Mouse (Mus musculus): Measurements from ENCODE around the gene Lrmda. TPM values are rescaled to one million over a fixed set of nuclear protein-coding genes. Genes with fewer than 3 reads are reported as not detected.
A peak's percentile ranks its signal among the peaks of the same experiment; 100 is the strongest.

Lrmda gene
- polyA plus RNA-seq, 1 experiment from 2014 or later, result not detected

DNA sequence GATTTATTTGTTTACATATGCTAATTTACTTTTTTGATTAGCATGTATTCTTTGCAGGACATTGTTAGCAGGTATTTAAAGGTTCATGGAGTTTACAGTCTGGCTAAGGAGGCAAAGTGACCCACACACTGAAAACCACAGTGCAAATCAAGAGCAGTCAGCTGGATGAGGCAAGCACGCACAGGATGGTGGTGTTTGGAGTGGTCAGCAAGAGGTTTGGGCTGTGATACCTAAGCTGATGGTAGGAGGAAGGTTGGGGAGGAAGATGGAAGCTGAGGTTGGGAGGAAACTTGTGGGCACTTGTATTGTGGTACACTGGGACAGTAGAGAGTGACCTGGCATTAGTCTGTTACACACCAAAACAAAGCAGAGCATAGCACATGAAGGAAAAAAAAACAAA lies 191.1 kb downstream of the Lrmda start:
- Histone ChIP-seq H3K36me3 (ENCODE audit: control insufficient read depth, insufficient read depth, low read length) (no peaks in the 10 kb centered on the region), H3K27me3 (ENCODE audit: control insufficient read depth, insufficient read depth, low read length) (no peaks in the 10 kb centered on the region; the same call in 1 of the 2 replicates), H3K4me2 (ENCODE audit: low read length) (no peak overlapping the region), H3K27ac (replicated peaks; ENCODE audit: low read depth, low read length) (no peak overlapping the region), H3K9me3 (ENCODE audit: control insufficient read depth, low read length) (no peaks in the 10 kb centered on the region), H3K4me1 (ENCODE audit: control insufficient read depth, insufficient read depth, low read length) (peaks cover 14% of the 10 kb centered on the region), H3K4me3 (replicated peaks; ENCODE audit: low read depth, low read length) (no peak overlapping the region), H3K9ac (replicated peaks; ENCODE audit: low read length) (no peak overlapping the region)
- no peak for DNase-seq
- ATAC-seq (ENCODE audit: low FRiP score, low TSS enrichment), result no peak
- WGBS, result 95% methylated on average over 1 of the region's 1 CpGs

DNA sequence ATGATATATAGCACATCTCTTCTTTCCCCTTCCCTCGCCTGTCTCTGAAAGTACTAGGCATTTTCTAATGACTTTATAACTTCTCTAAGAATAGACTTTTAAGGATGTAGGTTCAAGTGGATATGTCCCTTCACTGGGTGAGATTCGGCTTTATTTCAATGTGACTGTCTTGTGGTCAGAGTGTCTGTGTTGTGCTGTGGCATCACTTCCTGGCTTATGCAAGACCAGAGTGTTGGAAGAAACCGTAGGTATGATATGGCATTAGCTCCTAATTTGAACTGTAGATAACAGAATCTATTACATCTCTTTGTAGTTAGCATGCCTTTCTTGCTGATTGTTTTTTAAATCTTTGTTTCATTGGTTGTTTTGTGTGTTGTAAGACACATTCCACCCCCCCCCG lies 198.7 kb downstream of the Lrmda start:
- no peak for ATAC-seq (ENCODE audit: low FRiP score, low TSS enrichment)
- H3K4me1 ChIP-seq (ENCODE audit: control insufficient read depth, insufficient read depth, low read length), result peaks cover 8% of the 10 kb centered on the region
- no peak overlapping the region for H3K4me2 ChIP-seq (ENCODE audit: low read length)
- no peak for DNase-seq
- H3K9ac ChIP-seq (replicated peaks; ENCODE audit: low read length), result no peak overlapping the region
- 95% methylated on average over 4 of the region's 4 CpGs for WGBS
- no peak overlapping the region for H3K4me3 ChIP-seq (replicated peaks; ENCODE audit: low read depth, low read length)
- H3K36me3 ChIP-seq (ENCODE audit: control insufficient read depth, insufficient read depth, low read length), result no peaks in the 10 kb centered on the region
- H3K27me3 ChIP-seq (ENCODE audit: control insufficient read depth, insufficient read depth, low read length), result no peaks in the 10 kb centered on the region
- no peaks in the 10 kb centered on the region for H3K9me3 ChIP-seq (ENCODE audit: control insufficient read depth, low read length)
- no peak overlapping the region for H3K27ac ChIP-seq (replicated peaks; ENCODE audit: low read depth, low read length)

DNA sequence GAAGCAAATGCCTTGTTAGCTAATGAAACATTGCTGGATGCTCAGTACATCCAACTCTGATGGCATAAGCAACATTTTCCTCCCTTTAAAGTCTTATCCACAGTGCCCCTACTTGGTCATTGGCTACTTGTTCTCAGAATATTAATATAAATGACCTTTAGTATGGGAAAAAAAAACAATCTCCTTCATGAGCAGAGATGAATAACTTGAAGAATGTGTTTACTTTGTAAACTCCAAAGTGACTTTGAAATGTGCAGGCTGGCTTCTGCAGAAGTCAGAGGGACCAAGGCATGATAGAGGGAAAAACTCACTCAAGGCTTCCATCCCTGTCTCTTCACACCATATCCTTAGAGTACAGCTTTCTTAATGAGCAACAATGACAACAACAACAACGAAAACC lies 202.5 kb downstream of the Lrmda start:
- DNase-seq (no peak), ATAC-seq (ENCODE audit: low FRiP score, low TSS enrichment) (no peak)
- Histone ChIP-seq H3K9ac (replicated peaks; ENCODE audit: low read length) (no peak overlapping the region), H3K4me2 (ENCODE audit: low read length) (no peak overlapping the region), H3K4me3 (replicated peaks; ENCODE audit: low read depth, low read length) (no peak overlapping the region), H3K4me1 (ENCODE audit: control insufficient read depth, insufficient read depth, low read length) (no peaks in the 10 kb centered on the region), H3K27ac (replicated peaks; ENCODE audit: low read depth, low read length) (no peak overlapping the region), H3K36me3 (ENCODE audit: control insufficient read depth, insufficient read depth, low read length) (no peaks in the 10 kb centered on the region), H3K9me3 (ENCODE audit: control insufficient read depth, low read length) (no peaks in the 10 kb centered on the region), H3K27me3 (ENCODE audit: control insufficient read depth, insufficient read depth, low read length) (no peaks in the 10 kb centered on the region)
- 84% methylated on average over 1 of the region's 1 CpGs for WGBS

DNA sequence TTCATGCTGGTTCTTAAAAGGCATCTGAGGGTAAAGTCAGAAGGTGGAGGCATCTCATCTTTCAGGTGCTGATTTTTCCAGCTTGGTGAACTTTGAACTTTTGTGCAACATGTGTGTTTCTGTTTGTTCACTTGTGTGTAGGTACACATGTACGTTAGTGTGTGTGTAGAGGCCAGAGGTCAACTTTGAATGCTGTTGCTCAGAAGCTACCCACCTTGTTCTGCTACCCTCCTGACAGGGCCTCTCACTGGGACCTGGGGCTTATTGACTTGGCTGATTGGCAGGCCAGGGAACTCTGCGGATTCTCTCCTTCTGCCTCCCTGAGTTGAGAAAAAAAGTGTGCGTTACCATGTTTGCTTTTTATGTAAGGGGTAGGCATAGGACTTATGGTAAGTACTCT lies 203.1 kb downstream of the Lrmda start:
- no peak for ATAC-seq (ENCODE audit: low FRiP score, low TSS enrichment)

DNA sequence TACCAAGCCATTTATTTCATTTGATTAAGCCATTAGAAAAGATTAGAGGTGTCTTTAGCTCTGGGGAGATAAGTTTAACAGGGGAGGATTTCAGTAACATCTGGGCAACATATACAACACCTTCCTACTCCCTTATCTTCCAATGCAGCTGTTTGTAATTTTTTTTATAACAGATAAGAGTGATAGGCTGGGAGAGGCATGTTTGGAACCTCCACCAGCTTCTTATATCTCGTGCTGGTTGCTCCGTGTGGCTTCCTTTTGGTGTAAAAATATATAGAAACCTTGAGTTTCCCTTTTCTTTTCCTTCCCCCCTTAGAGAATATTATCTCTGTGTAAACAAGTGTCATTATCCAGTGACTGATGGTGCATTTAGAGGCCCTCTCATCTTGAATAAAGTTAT lies 206.7 kb downstream of the Lrmda start:
- no peak for ATAC-seq (ENCODE audit: low FRiP score, low TSS enrichment)
- no peak overlapping the region for H3K9ac ChIP-seq (replicated peaks; ENCODE audit: low read length)
- H3K4me3 ChIP-seq (replicated peaks; ENCODE audit: low read depth, low read length), result no peak overlapping the region
- no peak overlapping the region for H3K27ac ChIP-seq (replicated peaks; ENCODE audit: low read depth, low read length)
- no peak overlapping the region for H3K4me2 ChIP-seq (ENCODE audit: low read length)
- WGBS, result 86% methylated on average over 2 of the region's 2 CpGs
- H3K27me3 ChIP-seq (ENCODE audit: control insufficient read depth, insufficient read depth, low read length), result no peaks in the 10 kb centered on the region
- H3K4me1 ChIP-seq (ENCODE audit: control insufficient read depth, insufficient read depth, low read length), result no peaks in the 10 kb centered on the region
- no peaks in the 10 kb centered on the region for H3K36me3 ChIP-seq (ENCODE audit: control insufficient read depth, insufficient read depth, low read length)
- DNase-seq, result no peak
- no peaks in the 10 kb centered on the region for H3K9me3 ChIP-seq (ENCODE audit: control insufficient read depth, low read length)

More for the DNA sequence above, 203.1 kb downstream of the Lrmda start:
- Histone ChIP-seq H3K36me3 (ENCODE audit: control insufficient read depth, insufficient read depth, low read length) (no peaks in the 10 kb centered on the region), H3K4me1 (ENCODE audit: control insufficient read depth, insufficient read depth, low read length) (no peaks in the 10 kb centered on the region), H3K4me3 (replicated peaks; ENCODE audit: low read depth, low read length) (no peak overlapping the region), H3K27me3 (ENCODE audit: control insufficient read depth, insufficient read depth, low read length) (no peaks in the 10 kb centered on the region), H3K9me3 (ENCODE audit: control insufficient read depth, low read length) (no peaks in the 10 kb centered on the region), H3K4me2 (ENCODE audit: low read length) (no peak overlapping the region), H3K9ac (replicated peaks; ENCODE audit: low read length) (no peak overlapping the region), H3K27ac (replicated peaks; ENCODE audit: low read depth, low read length) (no peak overlapping the region)
- no peak for DNase-seq
- WGBS, result 91% methylated on average over 3 of the region's 3 CpGs

DNA sequence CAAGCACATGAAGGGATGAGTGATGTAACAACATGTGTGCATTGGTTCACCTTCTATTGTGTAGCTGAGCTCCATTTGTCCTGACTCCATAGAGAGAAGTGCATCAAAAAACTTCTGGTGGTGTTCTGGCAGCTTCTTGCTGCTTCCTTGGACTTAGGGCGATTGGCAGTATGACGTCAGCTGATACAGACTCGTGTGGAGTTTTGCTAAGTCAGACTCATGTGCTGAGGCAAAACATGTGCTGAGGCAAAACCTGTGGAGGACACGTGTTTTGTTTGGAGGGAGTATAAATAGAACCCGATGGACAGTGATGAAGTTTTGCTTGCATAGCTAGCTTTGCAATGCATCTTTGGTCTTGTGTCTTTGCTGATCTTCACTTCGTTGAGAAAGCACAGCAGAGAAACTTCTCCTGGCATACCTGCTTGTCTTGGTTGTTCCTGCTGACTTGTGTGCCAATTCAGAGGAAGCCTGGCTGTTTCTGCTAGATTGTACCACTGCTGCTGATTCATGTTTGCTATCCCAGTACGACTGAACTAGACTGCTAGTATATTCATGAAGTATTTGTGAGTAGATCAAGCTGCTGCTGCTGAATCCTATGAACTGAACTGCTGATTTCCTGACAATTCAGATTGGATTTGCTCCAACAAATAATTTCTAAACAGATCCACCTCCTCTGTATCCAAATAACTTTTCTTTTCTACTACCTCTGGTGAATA lies 208.9 kb downstream of the Lrmda start:
- H3K9ac ChIP-seq (replicated peaks; ENCODE audit: low read length), result no peak overlapping the region
- no peak for ATAC-seq (ENCODE audit: low FRiP score, low TSS enrichment)
- no peak overlapping the region for H3K27ac ChIP-seq (replicated peaks; ENCODE audit: low read depth, low read length)
- no peak overlapping the region for H3K4me2 ChIP-seq (ENCODE audit: low read length)
- no peak for DNase-seq
- H3K4me3 ChIP-seq (replicated peaks; ENCODE audit: low read depth, low read length), result no peak overlapping the region
- H3K9me3 ChIP-seq (ENCODE audit: control insufficient read depth, low read length), result no peaks in the 10 kb centered on the region
- H3K36me3 ChIP-seq (ENCODE audit: control insufficient read depth, insufficient read depth, low read length), result no peaks in the 10 kb centered on the region
- no peaks in the 10 kb centered on the region for H3K4me1 ChIP-seq (ENCODE audit: control insufficient read depth, insufficient read depth, low read length)
- 91% methylated on average over 7 of the region's 7 CpGs for WGBS
- no peaks in the 10 kb centered on the region for H3K27me3 ChIP-seq (ENCODE audit: control insufficient read depth, insufficient read depth, low read length)

DNA sequence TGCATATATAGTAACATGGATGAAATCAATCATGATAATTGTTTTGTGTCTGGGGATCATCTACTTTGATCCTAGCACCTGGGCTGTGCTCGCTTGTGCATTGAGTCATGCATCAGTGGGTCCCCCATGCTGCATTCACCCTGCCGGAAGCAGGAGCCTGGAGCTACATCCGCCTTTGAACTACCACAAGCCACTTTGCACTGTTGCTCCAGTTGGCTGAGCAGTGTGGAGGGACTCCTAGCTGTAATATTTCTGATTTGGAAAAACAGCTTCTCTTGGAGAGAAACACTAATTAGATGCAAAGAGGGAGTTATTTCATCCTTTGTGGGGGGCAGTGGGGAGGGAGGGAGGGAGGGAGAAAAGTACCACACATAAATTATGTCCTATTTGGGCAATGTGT lies 220.8 kb downstream of the Lrmda start:
- 13% methylated on average over 3 of the region's 3 CpGs for WGBS
- Histone ChIP-seq H3K27ac (replicated peaks; ENCODE audit: low read depth, low read length) (no peak overlapping the region), H3K36me3 (ENCODE audit: control insufficient read depth, insufficient read depth, low read length) (no peaks in the 10 kb centered on the region), H3K4me2 (ENCODE audit: low read length) (no peak overlapping the region), H3K9ac (replicated peaks; ENCODE audit: low read length) (no peak overlapping the region), H3K4me3 (replicated peaks; ENCODE audit: low read depth, low read length) (no peak overlapping the region), H3K27me3 (ENCODE audit: control insufficient read depth, insufficient read depth, low read length) (no peaks in the 10 kb centered on the region), H3K4me1 (ENCODE audit: control insufficient read depth, insufficient read depth, low read length) (peaks cover 18% of the 10 kb centered on the region), H3K9me3 (ENCODE audit: control insufficient read depth, low read length) (no peaks in the 10 kb centered on the region)
- peak; percentile 59 for DNase-seq
- ATAC-seq (ENCODE audit: low FRiP score, low TSS enrichment), result peak; percentile 37; the same call in 1 of the 2 replicates

DNA sequence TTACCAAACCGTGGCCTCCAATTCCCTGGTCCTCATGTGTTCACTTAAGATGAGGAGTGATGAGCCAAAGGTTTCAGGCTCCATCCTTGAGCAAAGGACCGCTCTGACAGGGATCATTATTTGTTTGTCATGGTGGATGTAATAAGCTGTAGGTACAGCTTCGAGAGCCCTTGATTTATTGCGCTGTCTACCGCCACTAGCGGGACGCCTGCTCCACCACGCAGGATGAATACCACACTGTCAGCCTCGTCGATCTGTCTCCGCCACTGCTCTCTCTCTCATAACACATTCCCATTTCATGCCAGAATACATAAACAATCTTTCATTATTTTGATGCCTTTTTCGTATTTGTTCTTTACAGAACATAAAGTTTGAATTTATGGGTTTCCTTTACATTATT lies 235.9 kb downstream of the Lrmda start:
- Histone ChIP-seq H3K4me3 (replicated peaks; ENCODE audit: low read depth, low read length) (no peak overlapping the region), H3K9me3 (ENCODE audit: control insufficient read depth, low read length) (no peaks in the 10 kb centered on the region), H3K36me3 (ENCODE audit: control insufficient read depth, insufficient read depth, low read length) (no peaks in the 10 kb centered on the region), H3K4me1 (ENCODE audit: control insufficient read depth, insufficient read depth, low read length) (peaks cover 10% of the 10 kb centered on the region; the same call in 1 of the 2 replicates), H3K27me3 (ENCODE audit: control insufficient read depth, insufficient read depth, low read length) (no peaks in the 10 kb centered on the region), H3K9ac (replicated peaks; ENCODE audit: low read length) (no peak overlapping the region), H3K4me2 (ENCODE audit: low read length) (no peak overlapping the region), H3K27ac (replicated peaks; ENCODE audit: low read depth, low read length) (no peak overlapping the region)
- 79% methylated on average over 12 of the region's 12 CpGs for WGBS
- ATAC-seq (ENCODE audit: low FRiP score, low TSS enrichment) (no peak), DNase-seq (peak; percentile 31)

DNA sequence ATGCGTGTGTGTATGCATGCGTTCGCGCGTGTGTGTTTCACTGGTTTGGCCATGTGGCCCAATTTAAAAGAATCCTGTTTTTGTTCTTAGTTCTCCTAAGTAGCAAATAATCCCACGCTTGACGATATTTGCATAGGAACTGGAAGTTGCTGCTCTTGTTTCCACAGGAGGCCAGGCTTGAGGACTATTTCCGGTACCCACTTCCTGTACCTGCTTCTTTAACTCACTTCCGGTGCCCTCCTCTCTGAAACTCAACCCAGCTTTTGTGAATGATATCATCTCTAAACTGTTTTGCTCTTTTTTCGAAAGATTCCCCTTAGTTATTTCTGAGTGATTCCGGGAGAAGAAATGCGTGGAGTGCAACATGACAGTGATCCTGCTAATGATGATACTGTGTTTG lies 236.8 kb downstream of the Lrmda start:
- H3K4me2 ChIP-seq (ENCODE audit: low read length), result no peak overlapping the region
- H3K4me1 ChIP-seq (ENCODE audit: control insufficient read depth, insufficient read depth, low read length), result peaks cover 10% of the 10 kb centered on the region; the same call in 1 of the 2 replicates
- no peaks in the 10 kb centered on the region for H3K36me3 ChIP-seq (ENCODE audit: control insufficient read depth, insufficient read depth, low read length)
- H3K27me3 ChIP-seq (ENCODE audit: control insufficient read depth, insufficient read depth, low read length), result no peaks in the 10 kb centered on the region
- no peak for DNase-seq
- H3K4me3 ChIP-seq (replicated peaks; ENCODE audit: low read depth, low read length), result no peak overlapping the region
- H3K9ac ChIP-seq (replicated peaks; ENCODE audit: low read length), result no peak overlapping the region
- no peak for ATAC-seq (ENCODE audit: low FRiP score, low TSS enrichment)
- no peaks in the 10 kb centered on the region for H3K9me3 ChIP-seq (ENCODE audit: control insufficient read depth, low read length)
- WGBS, result 93% methylated on average over 12 of the region's 12 CpGs
- H3K27ac ChIP-seq (replicated peaks; ENCODE audit: low read depth, low read length), result no peak overlapping the region

Data from midbrain, embryonic 14.5 days (tissue).